Comparison of ENCODE assay signal across 30 mouse cellular contexts in the genomic region with DNA sequence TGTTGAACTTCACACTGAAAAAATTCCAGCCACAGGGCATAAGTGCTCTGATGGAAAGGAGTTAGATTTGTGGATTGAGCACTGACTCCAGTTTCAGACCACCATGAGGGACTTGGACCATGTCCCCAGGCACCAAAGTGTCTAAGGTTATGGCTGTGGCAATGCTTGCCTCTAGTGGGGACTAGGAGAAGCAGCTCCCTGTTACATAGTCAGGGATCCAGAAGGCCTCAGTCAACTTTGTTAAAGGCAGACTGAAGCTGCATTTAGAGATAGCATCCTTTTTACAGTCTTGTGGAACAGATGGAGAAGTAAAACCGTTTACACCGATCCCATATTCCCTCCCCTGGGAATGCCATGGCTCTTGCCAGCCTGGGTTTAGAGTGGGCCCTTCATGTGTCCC. TPM values are rescaled to one million over a fixed set of nuclear protein-coding genes. Genes with fewer than 3 reads are reported as not detected.
DNase-seq lines count a peak whose midpoint lies in the region; ATAC-seq and TF ChIP-seq lines count a peak whose summit lies in the region.
"Had no signal": no experiment of that assay in that cellular context is flagged by ENCODE, and none has a peak within 500 bp of the region (broad histone marks: within the 10 kb centered on the region; RNA-seq: fewer than 3 reads in every experiment).

No protein-coding gene starts in this region.

- no peaks in the 10 kb centered on the region for H3K27me3 ChIP-seq in forebrain, postnatal 0 days (ENCODE audit: insufficient read depth, low read length)
- no peaks in the 10 kb centered on the region; the same call in 1 of the 2 replicates for H3K27me3 ChIP-seq in forebrain, embryonic 10.5 days (ENCODE audit: poor library complexity, severe bottlenecking)
- H3K27me3 ChIP-seq: CH12.LX; embryonic facial prominence, embryonic 13.5 days; embryonic facial prominence, embryonic 15.5 days; forebrain, embryonic 13.5 days; forebrain, embryonic 15.5 days had no signal

- no peak overlapping the region for H3K9ac ChIP-seq in forebrain, postnatal 0 days
- H3K9ac ChIP-seq: embryonic facial prominence, embryonic 13.5 days; embryonic facial prominence, embryonic 15.5 days; forebrain, embryonic 13.5 days; forebrain, embryonic 15.5 days had no signal

- WGBS in forebrain, postnatal 0 days = 85% methylated on average over 2 of the region's 2 CpGs
- 95% methylated on average over 2 of the region's 2 CpGs for WGBS in forebrain, embryonic 10.5 days

- no peak for DNase-seq in forebrain, postnatal 0 days
- DNase-seq in forebrain, embryonic 10.5 days (ENCODE audit: extremely low spot score, low spot score) = no peak
- no peak for DNase-seq in layer of hippocampus, adult 2 months (ENCODE audit: low spot score in 2 of 2)
- DNase-seq in layer of hippocampus, adult 18-20 months (ENCODE audit: low spot score in 2 of 2) = no peak
- DNase-seq in brain, adult 2 months (ENCODE audit: low read depth, low spot score) = peak; percentile 19
- DNase-seq: adrenal gland, adult 8-10 months; adrenal gland, postnatal 14 days; adrenal gland, postnatal 36 days; B cell, adult 2 months; cerebellum, adult 11 months; cerebellum, adult 18-20 months; cerebellum, adult 8-10 months; cerebellum, adult 9-11 months; cerebellum, postnatal 14 days; cerebellum, postnatal 36 days; embryo, embryonic 11 days had no signal

- H3K4me2 ChIP-seq in forebrain, postnatal 0 days (ENCODE audit: low read depth) = no peak overlapping the region
- H3K4me2 ChIP-seq: embryonic facial prominence, embryonic 13.5 days; embryonic facial prominence, embryonic 15.5 days; forebrain, embryonic 13.5 days; forebrain, embryonic 15.5 days had no signal

- no peak overlapping the region for H3K4me3 ChIP-seq in forebrain, postnatal 0 days (ENCODE audit: low read depth, low read length)
- H3K4me3 ChIP-seq in forebrain, embryonic 10.5 days = no peak overlapping the region
- H3K4me3 ChIP-seq in layer of hippocampus, adult 2 months = no peak overlapping the region
- H3K4me3 ChIP-seq: embryonic facial prominence, embryonic 13.5 days; embryonic facial prominence, embryonic 15.5 days; erythroblast, embryonic 14.5 days; forebrain, embryonic 13.5 days; forebrain, embryonic 15.5 days had no signal

- H3K36me3 ChIP-seq in forebrain, postnatal 0 days (ENCODE audit: insufficient read depth) = no peaks in the 10 kb centered on the region
- no peaks in the 10 kb centered on the region for H3K36me3 ChIP-seq in forebrain, embryonic 10.5 days (replicated peaks)
- H3K36me3 ChIP-seq: embryonic facial prominence, embryonic 13.5 days; embryonic facial prominence, embryonic 15.5 days; forebrain, embryonic 15.5 days; G1E had no signal

- peak; percentile 50 for ATAC-seq in forebrain, postnatal 0 days
- ATAC-seq: activated CD4-positive, CD25-positive, alpha-beta regulatory T cell, adult 4 months; CD4-positive, CD25-positive, alpha-beta regulatory T cell, adult 4 months; forebrain, embryonic 13.5 days; forebrain, embryonic 15.5 days; Patski had no signal

- TF ChIP-seq CTCF in forebrain, postnatal 0 days (IDR thresholded peaks at IDR 0.05; ENCODE audit: low read depth) = 0 out of 2 replicates have a peak, but pooled peaks have one; percentile 14
- peak; percentile 51 for TF ChIP-seq CTCF in layer of hippocampus, adult 2 months (conservative IDR thresholded peaks at IDR 0.05)

- no peak overlapping the region for H3K27ac ChIP-seq in forebrain, postnatal 0 days (ENCODE audit: low read depth, low read length)
- no peak overlapping the region for H3K27ac ChIP-seq in forebrain, embryonic 10.5 days
- H3K27ac ChIP-seq in layer of hippocampus, adult 2 months = no peak overlapping the region
- H3K27ac ChIP-seq: embryonic facial prominence, embryonic 13.5 days; embryonic facial prominence, embryonic 15.5 days; forebrain, embryonic 13.5 days; forebrain, embryonic 15.5 days had no signal

- H3K9me3 ChIP-seq in forebrain, postnatal 0 days (ENCODE audit: low read length) = no peaks in the 10 kb centered on the region
- no peaks in the 10 kb centered on the region for H3K9me3 ChIP-seq in forebrain, embryonic 10.5 days
- H3K9me3 ChIP-seq: embryonic facial prominence, embryonic 13.5 days; embryonic facial prominence, embryonic 15.5 days; forebrain, embryonic 13.5 days; forebrain, embryonic 15.5 days; G1E had no signal

- no peaks in the 10 kb centered on the region for H3K4me1 ChIP-seq in forebrain, postnatal 0 days (ENCODE audit: insufficient read depth)
- H3K4me1 ChIP-seq in forebrain, embryonic 10.5 days = peaks cover 11% of the 10 kb centered on the region
- H3K4me1 ChIP-seq: embryonic facial prominence, embryonic 13.5 days had no signal

RNA-seq across cellular contexts. Expression of a gene that starts 9.2 kb away (rescaled TPM):
- total RNA-seq in forebrain, postnatal 0 days (2014; rRNA removed) = not detected in 2 replicates
- polyA plus RNA-seq in forebrain, postnatal 0 days (2015; fragmentation: Nextera tagmentation; extraction: Ambion mirVana) = not detected in 2 replicates
- polyA plus RNA-seq in forebrain, embryonic 10.5 days (2016; fragmentation: Nextera tagmentation; extraction: Ambion mirVana) = 0.26 and 0.29 TPM in 2 replicates
- total RNA-seq in layer of hippocampus, adult 2 months (2021) = not detected
- not detected for total RNA-seq in layer of hippocampus, adult 18-20 months (2021)
- total RNA-seq: adrenal gland, adult 18-20 months; adrenal gland, adult 8-10 months; adrenal gland, postnatal 14 days; adrenal gland, postnatal 36 days had no signal
- polyA plus RNA-seq: embryonic facial prominence, embryonic 11.5 days; embryonic facial prominence, embryonic 13.5 days; forebrain, embryonic 13.5 days; forebrain, embryonic 15.5 days; Patski had no signal

RNA-seq across cellular contexts. Expression of a gene that starts 24.0 kb away (rescaled TPM):
- total RNA-seq in forebrain, postnatal 0 days (2014; rRNA removed) = not detected in 2 replicates
- not detected in 2 replicates for polyA plus RNA-seq in forebrain, postnatal 0 days (2015; fragmentation: Nextera tagmentation; extraction: Ambion mirVana)
- not detected in 2 replicates for polyA plus RNA-seq in forebrain, embryonic 10.5 days (2016; fragmentation: Nextera tagmentation; extraction: Ambion mirVana)
- total RNA-seq in layer of hippocampus, adult 2 months (2021) = not detected
- total RNA-seq in layer of hippocampus, adult 18-20 months (2021) = not detected
- total RNA-seq: adrenal gland, adult 18-20 months; adrenal gland, postnatal 36 days; CH12.LX; common myeloid progenitor, adult 5-6 weeks; G1E had no signal
- polyA plus RNA-seq: activated CD4-positive, CD25-positive, alpha-beta regulatory T cell, adult 4 months; embryonic facial prominence, embryonic 11.5 days; embryonic facial prominence, embryonic 13.5 days; embryonic facial prominence, embryonic 15.5 days; forebrain, embryonic 11.5 days; forebrain, embryonic 13.5 days; forebrain, embryonic 15.5 days; G1E; Patski had no signal

RNA-seq across cellular contexts. Expression of a gene that starts 50.0 kb away (rescaled TPM):
- total RNA-seq in forebrain, postnatal 0 days (2014; rRNA removed) = 285 and 329 TPM in 2 replicates
- 258 and 262 TPM in 2 replicates for polyA plus RNA-seq in forebrain, postnatal 0 days (2015; fragmentation: Nextera tagmentation; extraction: Ambion mirVana)
- 62.7 and 64.7 TPM in 2 replicates for polyA plus RNA-seq in forebrain, embryonic 10.5 days (2016; fragmentation: Nextera tagmentation; extraction: Ambion mirVana)
- 1,000 to 10,000 TPM in 1 of 2 experiments, 100 to 1,000 TPM in 1; 975 to 1,037 TPM for total RNA-seq in layer of hippocampus, adult 2 months (2021)
- 100 to 1,000 TPM; 950 to 953 TPM for total RNA-seq in layer of hippocampus, adult 18-20 months (2021)
